Mouse (Mus musculus) midbrain, embryonic 16.5 days (tissue): ENCODE results near the gene S1pr1. TPM values are rescaled to one million over a fixed set of nuclear protein-coding genes. Genes with fewer than 3 reads are reported as not detected.

Experiments
- ATAC-seq: fragments of 200-750 bp; cut with Nextera tagmentation; 2 replicates; pipeline ENCODE4 v1.8.0; 2017; ENCODE audit warnings: moderate TSS enrichment
- H3K27ac ChIP-seq: fragments of 300-500 bp; sonication (generic); 2 replicates; pipeline ENCODE4 v1.5.1; 2014; ENCODE audit warnings: mild to moderate bottlenecking, low read length, mixed read lengths
- H3K27me3 ChIP-seq: fragments of 300-500 bp; sonication (generic); 2 replicates; pipeline ENCODE4 v1.6.1; 2014; ENCODE audit warnings: low read depth, low read length, mixed read lengths; ENCODE audit not compliant: control insufficient read depth, insufficient read depth
- H3K36me3 ChIP-seq: fragments of 300-500 bp; sonication (generic); 2 replicates; pipeline ENCODE4 v1.6.1; 2014; ENCODE audit warnings: mild to moderate bottlenecking, low read length, moderate library complexity, mixed read lengths; ENCODE audit not compliant: control insufficient read depth, insufficient read depth
- H3K4me1 ChIP-seq: fragments of 300-500 bp; sonication (generic); 2 replicates; pipeline ENCODE4 v1.6.1; 2014; ENCODE audit warnings: mild to moderate bottlenecking, low read length, mixed read lengths; ENCODE audit not compliant: control insufficient read depth, insufficient read depth
- H3K4me2 ChIP-seq: fragments of 300-500 bp; sonication (generic); 2 replicates; pipeline ENCODE4 v1.6.1; 2014; ENCODE audit warnings: mild to moderate bottlenecking, low read length, mixed read lengths
- H3K4me3 ChIP-seq: fragments of 300-500 bp; sonication (generic); 2 replicates; pipeline ENCODE4 v1.5.1; 2014; ENCODE audit warnings: low read depth, mild to moderate bottlenecking, low read length, moderate library complexity, mixed read lengths
- H3K9ac ChIP-seq: fragments of 300-500 bp; sonication (generic); 2 replicates; pipeline ENCODE4 v1.6.1; 2014; ENCODE audit warnings: low read depth, low read length, mixed read lengths
- H3K9me3 ChIP-seq: fragments of 300-500 bp; sonication (generic); replicated peaks from 2 replicates; pipeline ENCODE4 v1.6.1; 2014; ENCODE audit warnings: mild to moderate bottlenecking, low read length, mixed read lengths; ENCODE audit not compliant: control insufficient read depth, poor library complexity, severe bottlenecking
- WGBS: fragments of 180-500 bp; shearing (Covaris S2); extraction: QIAGEN DNeasy Blood & Tissue Kit; methylation state at CpG from one replicate; pipeline ENCODE4 v1.1.7; 2014; 5-methylcytosine and 5-hydroxymethylcytosine counted together
- polyA plus RNA-seq: library from polyadenylated mRNA; unstranded; fragments of >200 nt; fragmentation: Nextera tagmentation; extraction: Ambion mirVana; gene quantifications from 2 replicates; pipeline ENCODE4 v1.2.1, GENCODE M21; 2015

Gene S1pr1
- polyA plus RNA-seq, 1 experiment from 2014 or later, result 29.9 TPM

DNA sequence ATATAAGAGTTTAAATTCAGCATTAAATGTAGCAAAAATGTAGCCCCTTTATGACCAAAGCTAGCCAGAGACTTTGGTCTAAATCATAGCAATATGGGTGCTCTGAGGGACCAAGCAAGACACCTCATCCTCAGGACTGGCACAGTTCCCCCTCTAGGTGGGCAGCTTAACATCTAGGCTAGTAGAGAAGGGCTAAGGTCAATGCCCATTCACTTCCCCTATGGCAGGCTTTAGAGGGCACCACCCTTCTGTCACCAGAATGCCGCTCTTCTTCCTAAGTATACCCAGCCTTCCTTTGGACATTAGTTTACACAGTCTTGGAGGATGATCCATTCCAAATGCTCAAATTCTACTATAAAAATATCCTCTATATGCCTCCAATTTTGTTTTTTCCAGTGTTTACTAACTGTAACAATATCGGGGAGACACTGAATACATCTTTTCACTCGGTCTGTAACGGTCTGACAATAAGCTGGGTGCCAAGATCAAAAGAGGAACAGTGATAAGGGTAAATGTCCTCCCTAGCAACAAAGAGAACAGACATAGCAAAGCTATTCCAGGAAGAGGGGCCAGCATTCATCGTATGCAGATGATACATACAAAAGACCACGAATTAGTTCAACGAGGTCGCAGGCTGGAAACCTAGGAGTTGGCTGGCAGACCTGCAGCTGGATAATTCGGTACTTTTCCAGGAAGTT, 41.8 kb downstream of the S1pr1 start:
- WGBS, result 57% methylated on average over 9 of the region's 9 CpGs
- Histone ChIP-seq H3K4me1 (no peaks in the 10 kb centered on the region), H3K9ac (no peak overlapping the region), H3K4me3 (no peak overlapping the region), H3K4me2 (no peak overlapping the region), H3K27me3 (no peaks in the 10 kb centered on the region), H3K27ac (no peak overlapping the region), H3K9me3 (no peaks in the 10 kb centered on the region), H3K36me3 (no peaks in the 10 kb centered on the region)
- ATAC-seq, result no peak

DNA sequence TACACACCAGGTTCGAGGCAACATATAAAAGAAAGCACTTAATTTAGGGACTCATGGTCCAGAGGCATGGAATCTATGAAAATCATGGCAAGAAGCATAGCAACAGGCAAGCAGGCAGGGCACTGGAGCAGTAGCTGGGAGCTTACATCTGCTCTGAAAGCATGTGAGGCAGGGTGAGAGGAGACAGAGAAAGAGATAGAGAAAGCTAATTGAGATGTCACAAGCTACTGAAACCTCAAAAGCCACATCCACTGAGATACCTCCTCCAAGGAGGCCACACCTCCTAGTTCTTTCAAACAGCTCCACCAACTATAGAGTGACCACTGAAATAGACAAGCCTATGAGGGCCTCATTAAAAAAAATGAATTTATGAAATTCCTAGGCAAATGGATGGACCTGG, 45.6 kb downstream of the S1pr1 start:
- no peaks in the 10 kb centered on the region for H3K9me3 ChIP-seq
- no peak for ATAC-seq
- H3K9ac ChIP-seq, result no peak overlapping the region
- H3K4me2 ChIP-seq, result no peak overlapping the region
- no peaks in the 10 kb centered on the region for H3K4me1 ChIP-seq
- no peaks in the 10 kb centered on the region for H3K36me3 ChIP-seq
- H3K4me3 ChIP-seq, result no peak overlapping the region
- no peak overlapping the region for H3K27ac ChIP-seq
- no peaks in the 10 kb centered on the region for H3K27me3 ChIP-seq
- WGBS, result 83% methylated on average over 1 of the region's 1 CpGs

DNA sequence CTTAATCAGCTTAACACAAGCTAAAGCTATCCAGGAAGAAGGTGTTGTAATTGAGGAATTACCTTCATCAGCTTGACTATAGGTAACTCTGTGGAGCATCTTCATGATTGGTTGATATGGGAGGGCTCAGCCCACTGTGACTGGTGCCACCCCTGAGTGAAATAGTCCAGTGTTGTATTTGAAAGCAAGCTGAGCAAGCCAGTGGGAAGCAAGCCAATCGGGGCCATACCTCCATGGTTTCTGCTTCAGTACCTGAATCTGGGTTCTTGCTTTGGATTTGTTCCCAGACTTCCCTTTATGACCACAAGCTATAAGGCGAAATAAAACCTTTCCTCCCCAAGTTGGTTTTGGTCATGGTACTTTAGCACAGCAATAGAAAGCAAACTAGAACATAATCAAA, 47.7 kb downstream of the S1pr1 start:
- Histone ChIP-seq H3K4me2 (no peak overlapping the region), H3K36me3 (no peaks in the 10 kb centered on the region), H3K27ac (no peak overlapping the region), H3K4me1 (no peaks in the 10 kb centered on the region), H3K27me3 (no peaks in the 10 kb centered on the region), H3K9me3 (no peaks in the 10 kb centered on the region), H3K4me3 (no peak overlapping the region), H3K9ac (no peak overlapping the region)
- WGBS, result 82% methylated on average over 2 of the region's 2 CpGs
- no peak for ATAC-seq

DNA sequence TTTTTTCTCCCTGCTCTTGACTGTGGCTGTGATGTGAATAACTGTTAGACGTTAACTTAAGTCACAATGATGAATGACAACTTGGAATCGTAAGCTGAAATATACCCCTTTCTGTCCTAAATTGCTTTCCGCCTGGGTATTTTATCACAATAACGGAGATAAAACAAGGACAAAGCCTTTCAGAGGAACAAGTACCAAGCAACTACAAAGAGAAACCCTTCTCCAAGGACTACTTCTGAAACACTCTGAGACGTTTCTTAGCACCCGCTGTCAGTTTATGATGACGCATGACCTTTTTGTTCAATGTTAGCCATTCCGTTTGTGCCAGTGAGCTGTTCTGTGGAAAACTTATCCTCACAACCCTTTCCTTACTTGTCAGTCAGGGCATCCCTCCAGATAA, 48.3 kb downstream of the S1pr1 start:
- Histone ChIP-seq H3K27me3 (no peaks in the 10 kb centered on the region), H3K9ac (no peak overlapping the region), H3K36me3 (no peaks in the 10 kb centered on the region), H3K4me1 (no peaks in the 10 kb centered on the region), H3K4me3 (no peak overlapping the region), H3K4me2 (no peak overlapping the region), H3K27ac (no peak overlapping the region), H3K9me3 (no peaks in the 10 kb centered on the region)
- no peak for ATAC-seq
- WGBS, result 55% methylated on average over 8 of the region's 8 CpGs

DNA sequence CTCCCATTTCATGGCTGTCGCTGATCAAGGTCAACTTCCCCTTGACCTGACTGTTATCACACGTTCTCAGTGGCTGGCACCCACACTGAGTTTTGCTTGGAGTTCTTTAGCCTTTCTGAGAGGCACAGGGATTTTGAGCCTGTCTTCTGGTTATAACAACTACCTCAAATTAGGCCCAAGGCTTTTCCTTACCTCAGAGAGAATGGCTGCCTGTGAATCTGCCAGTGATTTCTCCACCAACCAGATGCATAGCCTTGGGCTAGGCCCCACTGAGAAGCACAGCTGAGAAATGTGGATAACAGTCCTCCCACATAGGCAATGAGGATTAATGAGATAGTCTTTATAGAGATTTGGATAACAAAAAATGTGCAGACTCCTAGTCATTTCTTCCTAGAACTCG, 50.4 kb downstream of the S1pr1 start:
- Histone ChIP-seq H3K27ac (no peak overlapping the region), H3K9ac (no peak overlapping the region), H3K36me3 (no peaks in the 10 kb centered on the region), H3K4me3 (no peak overlapping the region), H3K4me1 (no peaks in the 10 kb centered on the region), H3K9me3 (no peaks in the 10 kb centered on the region), H3K4me2 (no peak overlapping the region), H3K27me3 (no peaks in the 10 kb centered on the region)
- ATAC-seq, result peak; percentile 29; the same call in 1 of the 2 replicates
- WGBS, result 31% methylated on average over 3 of the region's 3 CpGs

DNA sequence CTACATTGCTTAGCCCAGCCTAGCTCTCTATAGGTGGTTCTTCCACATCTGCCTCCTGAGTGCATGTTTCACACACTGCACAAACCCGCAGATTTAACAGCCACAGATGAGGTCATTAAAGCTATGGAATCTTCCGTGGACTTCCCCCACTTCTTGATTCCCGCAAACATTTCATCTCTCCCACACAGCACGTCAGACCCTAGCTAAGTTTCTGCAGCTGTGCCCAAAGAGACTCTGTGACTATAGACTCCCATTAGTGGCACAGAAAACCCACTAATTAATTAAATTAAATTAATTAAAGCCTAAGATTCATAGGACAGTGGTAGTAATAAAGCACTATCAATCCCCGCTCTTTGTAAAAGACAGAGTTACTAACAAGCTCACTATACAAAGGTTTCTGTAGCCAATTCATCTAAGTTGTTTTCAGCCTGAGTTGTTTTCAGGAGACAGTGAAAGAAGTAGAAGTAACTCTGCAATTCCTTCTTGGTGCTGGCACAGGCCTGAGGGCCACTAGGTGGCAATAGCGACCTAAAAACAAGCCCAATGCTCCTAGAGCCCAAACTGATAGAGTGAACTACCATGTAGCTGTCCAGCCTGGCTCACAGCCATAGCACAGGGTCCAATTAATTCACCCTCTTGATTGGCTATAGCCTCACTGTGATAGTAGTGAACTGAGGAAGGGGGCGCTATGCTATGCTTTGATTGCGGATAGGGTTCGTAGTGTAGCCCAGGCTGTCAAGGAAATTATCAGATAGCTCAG, 54.0 kb downstream of the S1pr1 start:
- Histone ChIP-seq H3K36me3 (no peaks in the 10 kb centered on the region), H3K9me3 (no peaks in the 10 kb centered on the region), H3K27ac (no peak overlapping the region), H3K4me3 (no peak overlapping the region), H3K4me1 (no peaks in the 10 kb centered on the region), H3K9ac (no peak overlapping the region), H3K27me3 (no peaks in the 10 kb centered on the region), H3K4me2 (no peak overlapping the region)
- peak; percentile 83 for ATAC-seq
- WGBS, result 54% methylated on average over 9 of the region's 9 CpGs

Other genes with a start within 250 kb of the S1pr1 start
- gene Dph5, start 172.8 kb upstream of the S1pr1 start, polyA plus RNA-seq, result 21.8 and 22.1 TPM in 2 replicates